Mouse (Mus musculus) heart, embryonic 13.5 days (tissue): Measurements from ENCODE around the gene Mmp15. TPM values are rescaled to one million over a fixed set of nuclear protein-coding genes. Genes with fewer than 3 reads are reported as not detected.
A peak's percentile ranks its signal among the peaks of the same experiment; 100 is the strongest.

Experiments
- ATAC-seq: fragments of 200-750 bp; cut with Nextera tagmentation; 2 replicates; pipeline ENCODE4 v1.8.0; 2017; ENCODE audit warnings: moderate TSS enrichment; ENCODE audit not compliant: insufficient number of reproducible peaks, low FRiP score, low TSS enrichment; ENCODE audit errors: extremely low read depth
- H3K27ac ChIP-seq: fragments of 300-500 bp; sonication (generic); replicated peaks from 2 replicates; pipeline ENCODE4 v1.5.1; 2015; ENCODE audit warnings: moderate library complexity, mild to moderate bottlenecking, inconsistent platforms
- H3K27me3 ChIP-seq: fragments of 300-500 bp; sonication (generic); replicated peaks from 2 replicates; pipeline ENCODE4 v1.6.1; 2015; ENCODE audit warnings: mild to moderate bottlenecking, inconsistent platforms
- H3K36me3 ChIP-seq: fragments of 300-500 bp; sonication (generic); 2 replicates; pipeline ENCODE4 v1.6.1; 2015; ENCODE audit warnings: mild to moderate bottlenecking, inconsistent platforms
- H3K4me1 ChIP-seq: fragments of 300-500 bp; sonication (generic); 2 replicates; pipeline ENCODE4 v1.6.1; 2015; ENCODE audit warnings: inconsistent platforms
- H3K4me2 ChIP-seq: fragments of 300-500 bp; sonication (generic); 2 replicates; pipeline ENCODE4 v1.6.1; 2015; ENCODE audit warnings: inconsistent platforms, mild to moderate bottlenecking, moderate library complexity
- H3K4me3 ChIP-seq: fragments of 300-500 bp; sonication (generic); 2 replicates; pipeline ENCODE4 v1.5.1; 2015; ENCODE audit warnings: moderate library complexity, mild to moderate bottlenecking, inconsistent platforms
- H3K9ac ChIP-seq: fragments of 300-500 bp; sonication (generic); 2 replicates; pipeline ENCODE4 v1.6.1; 2015; ENCODE audit warnings: inconsistent platforms, mild to moderate bottlenecking, moderate library complexity
- H3K9me3 ChIP-seq: fragments of 300-500 bp; sonication (generic); 2 replicates; pipeline ENCODE4 v1.6.1; 2016; ENCODE audit warnings: inconsistent platforms
- WGBS: fragments of 180-500 bp; shearing (Covaris S2); methylation state at CpG from one replicate; pipeline ENCODE4 v1.1.7; 2015; ENCODE audit warnings: mixed read lengths; 5-methylcytosine and 5-hydroxymethylcytosine counted together
- polyA plus RNA-seq: library from polyadenylated mRNA; unstranded; fragments of >200 nt; fragmentation: Nextera tagmentation; extraction: Ambion mirVana; gene quantifications from 2 replicates; pipeline ENCODE4 v1.2.1, GENCODE M21; 2015

The Mmp15 gene
- 42.5 and 43.4 TPM in 2 replicates for polyA plus RNA-seq

GRCm38 (mm10) chr8:95352151-95352870 is at the start of gene Mmp15:
Gene Mmp15, plus strand, starts transcription at chr8:95352268.
- WGBS, result under 1% methylated on average over 80 of the region's 80 CpGs
- no peaks in the 10 kb centered on the region for H3K9me3 ChIP-seq

DNA sequence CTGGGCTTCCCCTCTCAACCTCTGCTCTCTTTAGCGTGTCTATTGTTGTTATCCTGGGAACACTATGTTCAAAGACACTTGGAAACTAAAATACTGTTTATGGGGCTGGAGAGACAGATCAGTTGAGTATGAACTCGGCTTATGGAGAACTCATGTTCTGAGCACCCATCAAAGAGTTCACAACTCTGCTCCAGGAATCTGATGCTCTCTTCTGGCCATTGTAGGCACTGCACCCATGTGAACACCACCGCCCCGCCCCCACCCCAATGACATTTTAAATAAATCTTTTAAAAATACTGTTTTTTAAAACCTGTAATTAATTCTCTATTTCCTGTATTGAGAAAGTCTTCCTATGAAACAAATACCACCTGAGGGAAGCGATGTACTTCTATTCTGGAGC is 49.7 kb upstream of the Mmp15 start:
- no peaks in the 10 kb centered on the region for H3K9me3 ChIP-seq
- no peak for ATAC-seq
- no peak overlapping the region for H3K4me2 ChIP-seq
- 0 out of 2 replicates have a peak, but pooled peaks cover 19% of the 10 kb centered on the region for H3K27me3 ChIP-seq
- H3K36me3 ChIP-seq, result no peaks in the 10 kb centered on the region
- no peak overlapping the region for H3K4me3 ChIP-seq
- H3K27ac ChIP-seq, result no peak overlapping the region
- 0 out of 2 replicates have a peak, but pooled peaks cover 5% of the 10 kb centered on the region for H3K4me1 ChIP-seq
- no peak overlapping the region for H3K9ac ChIP-seq
- 20% methylated on average over 5 of the region's 5 CpGs for WGBS

More at GRCm38 (mm10) chr8:95352151-95352870, at the start of gene Mmp15:
- H3K36me3 ChIP-seq, result peaks cover 15% of the 10 kb centered on the region
- peak within 1 kb of the TSS; percentile 98 for H3K27ac ChIP-seq
- H3K4me3 ChIP-seq, result peak within 1 kb of the TSS; percentile 90
- H3K4me2 ChIP-seq, result peak within 1 kb of the TSS; percentile 84
- peaks cover 74% of the 10 kb centered on the region for H3K4me1 ChIP-seq
- H3K9ac ChIP-seq, result peak within 1 kb of the TSS; percentile 96
- peak; percentile 68; the same call in 1 of the 2 replicates for ATAC-seq
- H3K27me3 ChIP-seq, result no peaks in the 10 kb centered on the region

- Histone ChIP-seq H3K4me1 (0 out of 2 replicates have a peak, but pooled peaks cover 8% of the 10 kb centered on the region), H3K4me3 (no peak overlapping the region), H3K27ac (no peak overlapping the region), H3K9me3 (no peaks in the 10 kb centered on the region), H3K9ac (no peak overlapping the region), H3K36me3 (no peaks in the 10 kb centered on the region), H3K4me2 (no peak overlapping the region), H3K27me3 (0 out of 2 replicates have a peak, but pooled peaks cover 12% of the 10 kb centered on the region)
- ATAC-seq, result no peak
- WGBS, result 42% methylated on average over 4 of the region's 4 CpGs
Measured at GRCm38 (mm10) chr8:95305526-95305925, 46.5 kb upstream of the Mmp15 start.

- H3K27ac ChIP-seq, result no peak within 1 kb of the TSS
- H3K4me3 ChIP-seq, result no peak within 1 kb of the TSS
- ATAC-seq, result no peak
- H3K9ac ChIP-seq, result 0 out of 2 replicates have a peak within 1 kb of the TSS, but pooled peaks have one; percentile 14
- H3K4me1 ChIP-seq, result 0 out of 2 replicates have a peak, but pooled peaks cover 8% of the 10 kb centered on the region
- 0 out of 2 replicates have a peak, but pooled peaks cover 12% of the 10 kb centered on the region for H3K27me3 ChIP-seq
- no peaks in the 10 kb centered on the region for H3K9me3 ChIP-seq
- no peak within 1 kb of the TSS for H3K4me2 ChIP-seq
- WGBS, result 41% methylated on average over 6 of the region's 6 CpGs
- no peaks in the 10 kb centered on the region for H3K36me3 ChIP-seq
Measured at GRCm38 (mm10) chr8:95306431-95306830, 45.6 kb upstream of the Mmp15 start, which contains the start of gene Cngb1. Gene Cngb1, minus strand, starts transcription at chr8:95306585.

GRCm38 (mm10) chr8:95310342-95310970 is 41.6 kb upstream of the Mmp15 start, which contains the start of gene Tepp:
Gene Tepp, plus strand, starts transcription at chr8:95310566.
- Histone ChIP-seq H3K4me2 (no peak within 1 kb of the TSS), H3K36me3 (no peaks in the 10 kb centered on the region), H3K27me3 (0 out of 2 replicates have a peak, but pooled peaks cover 12% of the 10 kb centered on the region), H3K9me3 (no peaks in the 10 kb centered on the region), H3K4me3 (no peak within 1 kb of the TSS), H3K4me1 (0 out of 2 replicates have a peak, but pooled peaks cover 3% of the 10 kb centered on the region), H3K9ac (no peak within 1 kb of the TSS), H3K27ac (no peak within 1 kb of the TSS)
- ATAC-seq, result no peak
- WGBS, result 43% methylated on average over 6 of the region's 6 CpGs

DNA sequence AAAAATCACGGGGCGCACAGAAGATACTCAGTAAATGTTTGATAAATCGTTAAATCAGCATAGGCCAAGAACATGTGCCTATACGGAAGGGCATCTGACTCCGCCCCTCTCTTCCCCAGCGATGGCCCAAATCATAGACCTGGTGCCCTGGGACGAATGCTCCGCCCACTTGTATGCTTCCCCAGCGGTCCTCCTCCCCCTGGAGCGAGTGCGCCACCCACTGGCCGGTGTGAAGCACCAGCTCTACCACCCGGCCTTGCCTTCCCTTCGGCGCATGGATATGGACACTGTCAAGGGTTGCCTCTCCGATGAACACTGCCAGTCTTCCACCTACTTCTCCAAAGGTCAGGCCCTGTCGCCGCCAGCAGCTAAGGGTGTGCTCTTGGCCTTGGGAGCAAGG is 39.2 kb upstream of the Mmp15 start:
- no peak for ATAC-seq
- H3K4me1 ChIP-seq, result 0 out of 2 replicates have a peak, but pooled peaks cover 3% of the 10 kb centered on the region
- no peak overlapping the region for H3K4me3 ChIP-seq
- 63% methylated on average over 18 of the region's 18 CpGs for WGBS
- no peak overlapping the region for H3K4me2 ChIP-seq
- H3K27ac ChIP-seq, result no peak overlapping the region
- H3K9me3 ChIP-seq, result no peaks in the 10 kb centered on the region
- H3K36me3 ChIP-seq, result no peaks in the 10 kb centered on the region
- no peak overlapping the region for H3K9ac ChIP-seq
- H3K27me3 ChIP-seq, result no peaks in the 10 kb centered on the region

GRCm38 (mm10) chr8:95313857-95314256 is 38.2 kb upstream of the Mmp15 start:
- 77% methylated on average over 6 of the region's 6 CpGs for WGBS
- H3K27me3 ChIP-seq, result 0 out of 2 replicates have a peak, but pooled peaks cover 4% of the 10 kb centered on the region

DNA sequence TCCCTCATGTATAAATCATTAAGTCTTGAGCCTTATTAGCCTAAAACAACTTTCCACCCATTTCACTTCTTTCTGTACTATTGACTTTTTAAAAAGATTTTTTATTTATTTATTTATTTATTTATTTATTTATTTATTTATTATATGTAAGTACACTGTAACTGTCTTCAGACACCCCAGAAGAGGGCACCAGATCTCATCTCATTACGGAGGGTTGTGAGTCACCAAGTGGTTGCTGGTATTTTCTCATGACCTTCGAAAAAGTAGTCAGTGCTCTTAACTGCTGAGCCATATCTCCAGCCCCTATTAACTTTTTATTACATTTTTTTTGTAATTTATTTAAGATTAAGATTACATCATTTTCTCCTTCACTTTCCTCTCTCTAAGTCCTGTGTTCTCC is 37.4 kb upstream of the Mmp15 start:
- Histone ChIP-seq H3K4me3 (no peak overlapping the region), H3K27ac (no peak overlapping the region), H3K9ac (no peak overlapping the region), H3K36me3 (no peaks in the 10 kb centered on the region), H3K27me3 (peaks cover 10% of the 10 kb centered on the region), H3K4me1 (0 out of 2 replicates have a peak, but pooled peaks cover under 1% of the 10 kb centered on the region), H3K4me2 (no peak overlapping the region), H3K9me3 (no peaks in the 10 kb centered on the region)
- no peak for ATAC-seq
- 57% methylated on average over 2 of the region's 2 CpGs for WGBS

More at GRCm38 (mm10) chr8:95313857-95314256, 38.2 kb upstream of the Mmp15 start:
- H3K4me2 ChIP-seq, result no peak overlapping the region
- H3K4me1 ChIP-seq, result 0 out of 2 replicates have a peak, but pooled peaks cover 3% of the 10 kb centered on the region
- H3K27ac ChIP-seq, result no peak overlapping the region
- ATAC-seq, result no peak
- H3K9me3 ChIP-seq, result no peaks in the 10 kb centered on the region
- H3K4me3 ChIP-seq, result no peak overlapping the region
- H3K9ac ChIP-seq, result no peak overlapping the region
- H3K36me3 ChIP-seq, result no peaks in the 10 kb centered on the region

DNA sequence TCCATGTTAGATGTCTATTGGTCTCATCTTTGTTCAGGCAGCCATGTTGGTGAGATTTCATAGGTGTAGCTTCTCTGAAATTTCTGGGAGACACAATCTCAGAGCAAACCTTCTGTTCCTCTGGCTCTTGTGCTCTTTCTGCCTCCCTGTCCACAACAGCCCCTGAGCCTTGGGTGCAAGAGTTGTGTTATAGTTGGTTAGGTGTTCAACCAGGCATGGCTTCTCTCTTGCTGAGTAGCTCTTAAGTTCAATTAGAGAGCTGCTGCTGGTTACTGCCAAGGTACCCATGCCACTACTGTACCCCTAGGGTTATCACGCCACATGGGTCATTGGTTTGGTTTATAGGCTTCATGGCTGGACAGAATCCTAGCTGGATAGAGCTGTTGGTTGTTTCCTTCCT is 36.7 kb upstream of the Mmp15 start:
- H3K27ac ChIP-seq, result no peak overlapping the region
- 87% methylated on average over 1 of the region's 1 CpGs for WGBS
- no peaks in the 10 kb centered on the region for H3K9me3 ChIP-seq
- H3K27me3 ChIP-seq, result peaks cover 14% of the 10 kb centered on the region
- no peak for ATAC-seq
- no peaks in the 10 kb centered on the region for H3K36me3 ChIP-seq
- no peak overlapping the region for H3K9ac ChIP-seq
- H3K4me3 ChIP-seq, result no peak overlapping the region
- H3K4me2 ChIP-seq, result no peak overlapping the region
- H3K4me1 ChIP-seq, result peaks cover 6% of the 10 kb centered on the region

- H3K4me1 ChIP-seq, result peaks cover 44% of the 10 kb centered on the region
- peak overlapping the region; percentile 87 for H3K4me2 ChIP-seq
- peak overlapping the region; percentile 76 for H3K9ac ChIP-seq
- H3K27ac ChIP-seq, result no peak overlapping the region
- H3K36me3 ChIP-seq, result peaks cover 20% of the 10 kb centered on the region
- peaks cover 14% of the 10 kb centered on the region for H3K27me3 ChIP-seq
- peak overlapping the region; percentile 52 for H3K4me3 ChIP-seq
- WGBS, result 3% methylated on average over 41 of the region's 41 CpGs
- H3K9me3 ChIP-seq, result no peaks in the 10 kb centered on the region
- ATAC-seq, result 0 out of 2 replicates have a peak, but pooled peaks have one; percentile 29
Measured at GRCm38 (mm10) chr8:95320224-95321139, 31.6 kb upstream of the Mmp15 start.
